Mouse (Mus musculus) E14TG2a.4 (cell line): Measurements from ENCODE around the gene Spsb1.

Source experiments
- H3K27me3 ChIP-seq: 2 replicates; pipeline ENCODE4 v1.6.1; 2014; ENCODE audit warnings: low read length, control low read depth; ENCODE audit not compliant: insufficient read depth
- H3K36me3 ChIP-seq: 2 replicates; pipeline ENCODE4 v1.6.1; 2014; ENCODE audit warnings: low read length, control low read depth; ENCODE audit not compliant: insufficient read depth
- H3K4me1 ChIP-seq: replicated peaks from 2 replicates; pipeline ENCODE4 v1.6.1; 2014; ENCODE audit warnings: low read depth, low read length, control low read depth
- H3K4me3 ChIP-seq: replicated peaks from 2 replicates; pipeline ENCODE4 v1.5.1; 2014; ENCODE audit warnings: mild to moderate bottlenecking, low read length
- H3K9me3 ChIP-seq: 2 replicates; pipeline ENCODE4 v1.6.1; 2014; ENCODE audit warnings: low read length, control low read depth
- CTCF ChIP-seq: conservative IDR thresholded peaks from 2 replicates; pipeline ENCODE4 v1.5.1; 2014; ENCODE audit warnings: low read length
- NANOG ChIP-seq: IDR thresholded peaks from 2 replicates; pipeline ENCODE4 v1.6.1; 2014; ENCODE audit warnings: borderline replicate concordance, low read length, mixed read lengths
- POU5F1 ChIP-seq: IDR thresholded peaks from 2 replicates; pipeline ENCODE4 v1.6.1; 2014; ENCODE audit warnings: low read length, borderline replicate concordance

Gene Spsb1

DNA sequence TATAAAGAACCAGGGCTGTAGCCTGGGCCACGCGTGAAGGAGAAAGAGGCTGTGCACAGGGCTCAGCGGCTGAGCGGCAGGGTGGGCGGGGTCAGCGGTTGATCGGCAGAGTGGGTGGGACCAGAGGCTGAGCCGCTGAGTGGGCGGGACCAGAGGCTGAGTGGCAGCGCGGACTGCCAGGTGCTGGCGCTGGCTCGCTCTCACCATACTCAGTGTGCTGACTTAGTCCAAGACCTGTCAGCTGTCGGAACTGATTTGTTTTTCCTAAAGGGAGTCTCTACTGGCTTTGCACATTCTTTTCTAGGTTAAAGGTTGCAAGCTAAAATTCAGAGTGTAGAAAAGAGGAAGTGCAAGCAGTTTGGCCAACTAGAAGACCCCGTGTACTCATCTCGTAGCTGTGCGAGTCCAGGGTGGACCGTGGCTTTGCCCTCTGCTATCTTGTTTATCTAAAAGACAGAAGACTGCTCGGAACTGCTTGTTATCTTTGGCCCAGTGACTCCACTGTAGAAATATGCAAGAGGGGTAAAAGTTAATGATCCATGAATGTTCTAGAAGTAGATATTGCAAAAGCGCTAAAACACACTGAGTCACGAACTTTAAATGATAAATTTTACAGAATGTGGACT is 34.2 kb upstream of the Spsb1 start:
- Histone ChIP-seq H3K27me3 (no peaks in the 10 kb centered on the region), H3K9me3 (no peaks in the 10 kb centered on the region), H3K36me3 (no peaks in the 10 kb centered on the region), H3K4me1 (peaks cover 48% of the 10 kb centered on the region), H3K4me3 (peak overlapping the region; percentile 52; the same call in 1 of the 2 replicates)
- TF ChIP-seq POU5F1, result no peak
- TF ChIP-seq CTCF, result no peak
- no peak for TF ChIP-seq NANOG

DNA sequence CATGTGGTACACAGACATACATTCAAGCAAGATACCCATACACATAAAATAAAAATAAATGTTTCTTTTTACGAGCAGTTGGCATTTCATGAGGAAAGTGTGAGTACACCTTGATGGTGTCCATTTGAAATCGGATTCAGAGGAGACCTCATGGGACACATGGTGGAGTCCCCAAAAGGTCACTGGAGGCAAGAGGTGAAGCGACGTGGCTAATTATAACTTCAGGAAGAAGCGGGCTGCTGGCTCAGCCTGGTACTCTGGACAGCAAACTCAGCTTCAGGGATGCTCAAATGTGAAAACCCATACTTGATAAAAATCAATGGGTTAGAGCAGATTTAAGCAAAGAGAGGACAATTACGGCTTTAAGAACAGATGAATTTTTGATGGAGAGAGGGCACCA is 33.5 kb upstream of the Spsb1 start:
- peaks cover 46% of the 10 kb centered on the region for H3K4me1 ChIP-seq
- H3K27me3 ChIP-seq, result 0 out of 2 replicates have a peak, but pooled peaks cover 4% of the 10 kb centered on the region
- H3K9me3 ChIP-seq, result no peaks in the 10 kb centered on the region
- H3K4me3 ChIP-seq, result no peak overlapping the region
- 0 out of 2 replicates have a peak, but pooled peaks cover 6% of the 10 kb centered on the region for H3K36me3 ChIP-seq
- TF ChIP-seq POU5F1 (no peak), CTCF (no peak), NANOG (no peak)

DNA sequence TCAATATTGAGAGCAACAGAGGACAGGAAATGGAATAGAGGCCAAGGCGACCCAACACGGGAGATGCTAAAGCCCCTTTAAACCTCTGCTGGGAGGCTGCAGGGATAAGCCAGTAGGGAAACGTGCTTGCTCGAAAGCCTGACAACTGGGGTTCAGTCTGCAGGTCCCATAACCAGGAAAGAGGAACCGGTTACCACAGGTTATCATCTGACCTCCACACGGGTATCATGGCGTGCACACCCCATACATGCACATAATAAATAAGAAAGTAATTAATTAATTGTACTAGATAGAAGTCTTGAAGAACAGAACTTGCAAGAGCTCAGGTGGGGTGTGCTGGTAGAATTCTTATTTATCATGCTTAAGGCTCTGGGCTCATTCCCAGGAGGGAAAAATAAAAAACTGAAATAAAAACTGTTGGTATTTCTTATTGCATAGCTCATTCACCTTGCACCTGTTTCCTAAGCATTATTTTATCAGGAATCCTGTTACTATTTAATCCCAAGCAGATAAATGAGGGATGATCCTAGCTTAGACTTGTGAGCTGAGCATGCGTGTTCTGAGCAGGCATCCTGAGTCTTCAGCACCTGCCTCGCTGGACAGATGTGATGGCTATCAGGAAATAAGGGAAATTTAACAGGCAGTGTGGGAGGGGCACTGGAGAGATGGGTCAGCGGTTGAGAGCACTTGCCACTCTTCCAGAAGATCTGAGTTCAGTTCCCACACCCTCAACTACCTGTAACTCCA is 32.0 kb upstream of the Spsb1 start:
- TF ChIP-seq POU5F1 (no peak), NANOG (no peak), CTCF (no peak)
- no peak overlapping the region for H3K4me3 ChIP-seq
- H3K36me3 ChIP-seq, result 0 out of 2 replicates have a peak, but pooled peaks cover 6% of the 10 kb centered on the region

DNA sequence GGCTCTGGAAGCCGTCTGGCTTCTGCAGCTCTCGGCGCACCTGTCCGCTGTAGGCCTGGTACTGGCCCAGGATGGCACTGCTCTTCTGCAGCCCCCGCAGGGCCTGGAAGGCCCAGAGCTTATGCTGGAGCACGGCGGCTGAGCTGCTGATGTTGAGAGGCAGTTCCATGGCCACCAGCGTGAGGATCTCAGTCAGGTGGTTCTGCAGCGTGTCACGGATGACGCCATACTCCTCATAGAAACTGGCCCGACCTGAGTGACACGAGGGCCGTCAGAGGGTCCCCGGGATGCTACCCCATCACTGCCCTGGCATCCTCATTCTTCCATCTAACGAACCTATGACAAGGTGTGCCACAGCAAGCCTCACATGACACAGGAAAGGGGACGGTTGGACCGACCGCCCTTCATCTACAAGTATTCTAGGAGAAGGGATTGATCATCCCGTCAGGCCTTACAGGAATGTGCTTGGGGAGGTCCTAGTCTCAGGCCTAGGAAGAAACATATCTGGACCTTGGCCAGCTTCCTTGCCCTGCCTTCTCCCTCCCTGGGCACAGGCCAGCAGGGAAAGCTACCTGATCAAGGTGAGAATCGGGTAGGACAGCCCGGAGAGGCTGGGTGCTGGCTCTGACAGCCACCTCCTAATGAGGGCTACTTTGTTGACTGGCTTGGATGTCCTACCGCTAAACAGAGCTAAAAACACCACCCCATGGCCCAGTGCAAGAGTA is 29.2 kb upstream of the Spsb1 start:
- no peak for TF ChIP-seq NANOG
- no peak overlapping the region for H3K4me3 ChIP-seq
- H3K36me3 ChIP-seq, result peaks cover 9% of the 10 kb centered on the region; the same call in 1 of the 2 replicates
- H3K27me3 ChIP-seq, result 0 out of 2 replicates have a peak, but pooled peaks cover 7% of the 10 kb centered on the region
- no peaks in the 10 kb centered on the region for H3K9me3 ChIP-seq
- H3K4me1 ChIP-seq, result peaks cover 31% of the 10 kb centered on the region

More for the DNA sequence above, 32.0 kb upstream of the Spsb1 start:
- Histone ChIP-seq H3K27me3 (0 out of 2 replicates have a peak, but pooled peaks cover 4% of the 10 kb centered on the region), H3K4me1 (peaks cover 48% of the 10 kb centered on the region), H3K9me3 (no peaks in the 10 kb centered on the region)

DNA sequence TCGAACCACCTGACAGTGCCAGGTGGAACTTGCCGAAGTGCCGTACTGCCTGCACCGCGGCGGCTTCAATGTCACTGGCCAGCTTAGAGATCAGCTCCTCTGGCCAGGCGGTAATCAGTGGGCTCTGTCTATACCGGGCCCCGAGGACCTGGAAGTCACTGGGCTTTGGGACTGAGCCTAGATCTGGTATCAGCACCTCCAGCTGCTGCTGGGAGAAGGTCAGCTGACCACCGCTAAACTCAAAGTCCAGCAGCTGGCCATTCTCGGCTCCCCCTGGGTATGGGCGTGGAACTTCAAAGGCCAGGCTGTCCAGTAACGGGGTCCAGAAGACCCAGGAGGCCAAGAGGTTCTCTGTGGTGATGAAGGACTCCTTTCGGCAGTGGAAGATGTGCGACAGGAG is 27.3 kb upstream of the Spsb1 start:
- Histone ChIP-seq H3K36me3 (peaks cover 9% of the 10 kb centered on the region; the same call in 1 of the 2 replicates), H3K4me3 (peak overlapping the region; percentile 39; the same call in 1 of the 2 replicates), H3K27me3 (peaks cover 12% of the 10 kb centered on the region; the same call in 1 of the 2 replicates), H3K4me1 (peaks cover 24% of the 10 kb centered on the region), H3K9me3 (no peaks in the 10 kb centered on the region)
- TF ChIP-seq POU5F1, result no peak
- TF ChIP-seq NANOG, result no peak

DNA sequence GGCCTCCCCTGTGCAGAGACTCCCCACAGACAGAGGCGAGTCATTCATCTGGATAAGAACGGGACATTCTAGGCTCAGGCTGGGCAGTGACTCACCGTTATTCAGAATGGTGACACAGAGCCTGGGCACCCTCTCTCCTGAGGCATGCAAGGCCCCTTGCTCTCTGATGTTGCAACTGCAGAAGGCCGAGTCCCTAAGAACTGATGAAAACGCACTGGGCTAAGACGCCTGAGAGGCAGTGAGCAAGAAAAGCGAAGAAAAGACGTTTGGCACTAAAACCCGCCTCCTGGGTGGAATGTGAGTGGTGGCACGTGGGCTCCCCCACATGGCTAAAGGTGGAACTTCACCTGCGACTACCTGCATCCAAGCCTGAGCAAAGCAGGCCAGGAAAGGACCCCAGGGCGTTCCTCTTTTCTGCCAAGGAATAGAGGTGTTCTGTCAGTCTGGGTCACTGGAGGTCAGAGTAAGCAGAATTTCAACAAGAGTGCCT is 25.0 kb upstream of the Spsb1 start:
- TF ChIP-seq NANOG, result no peak
- no peak for TF ChIP-seq POU5F1
- peak; percentile 99 for TF ChIP-seq CTCF
- peaks cover 9% of the 10 kb centered on the region; the same call in 1 of the 2 replicates for H3K36me3 ChIP-seq
- H3K4me1 ChIP-seq, result peaks cover 30% of the 10 kb centered on the region
- no peak overlapping the region for H3K4me3 ChIP-seq
- H3K9me3 ChIP-seq, result no peaks in the 10 kb centered on the region
- peaks cover 13% of the 10 kb centered on the region; the same call in 1 of the 2 replicates for H3K27me3 ChIP-seq

DNA sequence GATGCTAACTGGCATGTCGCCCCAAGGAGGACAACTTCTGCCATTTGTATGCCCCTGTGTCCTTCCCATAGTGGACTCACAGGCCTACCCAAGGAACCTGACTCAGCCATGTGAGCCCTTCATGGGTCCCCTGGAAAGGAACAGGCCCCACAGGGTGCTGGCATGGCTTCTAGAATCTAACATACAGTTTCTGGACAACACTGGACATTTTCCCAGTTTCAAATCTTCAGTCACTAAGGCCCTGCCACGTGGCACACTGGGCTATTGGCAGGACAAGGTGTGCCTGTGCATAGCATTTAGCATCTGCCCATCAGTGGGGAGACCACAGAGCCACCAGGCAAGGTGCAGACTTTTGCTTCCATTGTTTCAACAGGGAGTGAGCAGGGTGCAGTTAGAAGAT is 24.0 kb upstream of the Spsb1 start:
- no peak for TF ChIP-seq POU5F1
- TF ChIP-seq NANOG, result no peak
- no peak for TF ChIP-seq CTCF

More for the DNA sequence above, 24.0 kb upstream of the Spsb1 start:
- Histone ChIP-seq H3K4me3 (no peak overlapping the region), H3K9me3 (no peaks in the 10 kb centered on the region), H3K4me1 (peaks cover 30% of the 10 kb centered on the region), H3K36me3 (peaks cover 9% of the 10 kb centered on the region; the same call in 1 of the 2 replicates), H3K27me3 (peaks cover 13% of the 10 kb centered on the region; the same call in 1 of the 2 replicates)
